Mouse (Mus musculus) thymus, adult 2 months (tissue): ENCODE measurements around the gene Def8. TPM values are rescaled to one million over a fixed set of nuclear protein-coding genes. Genes with fewer than 3 reads are reported as not detected.
A peak's percentile ranks its signal among the peaks of the same experiment; 100 is the strongest.

Experiments
- DNase-seq: peaks from one replicate; pipeline ENCODE4 v3.0.0; 2021
- H3K27ac ChIP-seq: fragments of 200-500 bp; 2 replicates; pipeline ENCODE4 v1.5.1; 2012; ENCODE audit warnings: low read length, control low read depth; ENCODE audit not compliant: control insufficient read depth, insufficient read depth
- H3K27me3 ChIP-seq: fragments of 200-500 bp; 2 replicates; pipeline ENCODE4 v1.6.1; 2012; ENCODE audit warnings: mild to moderate bottlenecking, low read length, moderate library complexity, mixed read lengths; ENCODE audit not compliant: control insufficient read depth, insufficient read depth
- H3K36me3 ChIP-seq: fragments of 200-500 bp; 2 replicates; pipeline ENCODE4 v1.6.1; 2012; ENCODE audit warnings: mild to moderate bottlenecking, low read length, moderate library complexity; ENCODE audit not compliant: control insufficient read depth, insufficient read depth
- H3K4me1 ChIP-seq: fragments of 200-500 bp; replicated peaks from 2 replicates; pipeline ENCODE4 v1.6.1; 2012; ENCODE audit warnings: low read length; ENCODE audit not compliant: control insufficient read depth, insufficient read depth
- H3K4me3 ChIP-seq: fragments of 200-500 bp; 2 replicates; pipeline ENCODE4 v1.5.1; 2012; ENCODE audit warnings: mild to moderate bottlenecking, low read length, control low read depth, moderate library complexity; ENCODE audit not compliant: control insufficient read depth, insufficient read depth
- CTCF ChIP-seq: fragments of 200-500 bp; IDR thresholded peaks from 2 replicates; pipeline ENCODE4 v1.5.1; 2012; ENCODE audit warnings: mild to moderate bottlenecking, control low read depth, low read length, moderate library complexity, borderline replicate concordance; ENCODE audit not compliant: control insufficient read depth, poor library complexity, insufficient read depth; ENCODE audit errors: extremely low read depth
- POLR2A ChIP-seq: fragments of 200-500 bp; IDR thresholded peaks from 2 replicates; pipeline ENCODE4 v1.6.1; 2012; ENCODE audit warnings: mild to moderate bottlenecking, low read length, control low read depth, moderate library complexity; ENCODE audit not compliant: control insufficient read depth, poor library complexity, insufficient read depth; ENCODE audit errors: extremely low read depth
- WGBS: fragments of 180-500 bp; shearing (Covaris S2); methylation state at CpG from one replicate; pipeline ENCODE4 v1.1.7; 2018; 5-methylcytosine and 5-hydroxymethylcytosine counted together
- polyA plus RNA-seq: library from polyadenylated mRNA; depleted of rRNA; stranded (reverse); fragments of >200 nt; gene quantifications from 2 replicates; pipeline ENCODE4 v1.2.3, GENCODE M21; 2012

Gene Def8
- polyA plus RNA-seq, 1 experiment, result 32.6 TPM

GRCm38 (mm10) chr8:123476911-123477736 is 53.8 kb downstream of the Def8 start:
- Histone ChIP-seq H3K4me3 (peak overlapping the region; percentile 66), H3K4me1 (peaks cover 24% of the 10 kb centered on the region), H3K27ac (no peak overlapping the region), H3K36me3 (0 out of 2 replicates have a peak, but pooled peaks cover 4% of the 10 kb centered on the region), H3K27me3 (no peaks in the 10 kb centered on the region)
- WGBS, result 14% methylated on average over 34 of the region's 34 CpGs
- TF ChIP-seq CTCF (no peak), POLR2A (no peak)
- DNase-seq, result peak; percentile 11

DNA sequence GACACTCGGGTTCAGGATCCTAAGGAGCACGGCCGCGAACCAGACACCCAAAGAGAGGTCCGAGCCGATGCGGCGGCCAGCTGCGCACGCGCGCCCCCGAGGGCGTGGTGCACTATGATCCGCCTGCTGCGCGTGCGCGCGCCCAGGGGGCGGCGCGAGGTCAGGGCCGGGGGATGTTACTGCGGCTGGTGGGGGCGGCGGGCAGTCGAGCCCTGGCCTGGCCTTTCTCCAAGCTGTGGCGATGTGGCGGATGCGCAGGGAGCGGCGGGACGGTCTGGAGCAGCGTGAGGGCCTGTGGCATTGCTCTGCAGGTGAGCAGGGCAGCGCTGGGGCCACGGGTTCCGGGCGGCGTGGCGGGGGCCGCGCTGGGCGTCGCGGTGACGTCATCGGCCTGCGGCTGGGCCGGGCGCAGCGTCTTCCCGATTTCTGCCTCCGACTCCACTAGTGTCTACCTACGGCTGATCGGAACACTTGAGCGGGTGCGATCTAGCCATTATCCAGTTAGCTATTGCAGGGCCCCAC is 54.5 kb downstream of the Def8 start, which contains the start of gene Afg3l1:
Afg3l1 (plus strand) TSS at position 167 of the 522 bp plus-strand sequence.
- peak; percentile 92 for DNase-seq
- no peak within 1 kb of the TSS for H3K27ac ChIP-seq
- H3K27me3 ChIP-seq, result no peaks in the 10 kb centered on the region
- WGBS, result under 1% methylated on average over 58 of the region's 58 CpGs
- peak within 1 kb of the TSS; percentile 66 for H3K4me3 ChIP-seq
- TF ChIP-seq CTCF, result peak; percentile 72; the same call in 1 of the 2 replicates
- TF ChIP-seq POLR2A, result peak; percentile 70
- 0 out of 2 replicates have a peak, but pooled peaks cover 6% of the 10 kb centered on the region for H3K36me3 ChIP-seq
- H3K4me1 ChIP-seq, result peaks cover 24% of the 10 kb centered on the region

DNA sequence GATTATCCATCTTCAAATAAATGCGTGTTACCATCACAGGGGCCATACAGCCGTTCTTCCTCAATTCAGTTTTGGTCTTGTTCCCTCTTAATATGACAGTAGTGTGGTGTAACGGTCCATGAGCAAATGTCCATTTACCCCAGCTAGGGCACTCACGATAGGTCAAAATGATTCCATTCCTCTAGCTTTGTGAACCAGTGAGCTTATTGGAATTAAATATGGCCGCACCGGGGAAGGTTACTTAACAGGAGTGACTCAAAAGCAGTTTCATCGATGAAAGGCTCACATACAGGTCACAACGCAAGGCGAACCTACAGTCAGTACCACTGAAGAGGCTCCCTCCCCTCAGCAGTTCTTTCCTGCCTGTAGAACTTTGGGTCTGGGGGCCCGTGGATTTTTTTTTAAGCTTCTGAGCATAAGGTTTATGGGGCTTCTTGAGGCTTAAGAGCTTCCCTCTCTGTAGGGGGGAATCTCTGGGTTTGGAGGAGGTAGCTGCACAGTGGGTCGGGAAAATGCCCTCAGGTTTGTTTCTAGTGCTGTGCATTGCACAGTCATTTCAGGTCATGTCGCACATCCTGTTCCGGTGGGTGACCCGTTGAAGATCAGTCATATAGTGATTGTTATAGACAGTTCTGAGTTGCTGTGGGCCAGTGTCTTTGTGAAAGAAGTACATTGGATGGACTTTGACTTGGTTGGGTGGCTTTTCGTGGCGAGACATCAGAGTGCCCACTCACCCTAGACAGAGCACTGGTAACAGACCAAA is 55.3 kb downstream of the Def8 start:
- Histone ChIP-seq H3K36me3 (0 out of 2 replicates have a peak, but pooled peaks cover 9% of the 10 kb centered on the region), H3K4me1 (peaks cover 24% of the 10 kb centered on the region), H3K27ac (no peak overlapping the region), H3K27me3 (no peaks in the 10 kb centered on the region), H3K4me3 (peak overlapping the region; percentile 30)
- 27% methylated on average over 16 of the region's 16 CpGs for WGBS
- DNase-seq, result no peak
- TF ChIP-seq CTCF (no peak), POLR2A (no peak)

DNA sequence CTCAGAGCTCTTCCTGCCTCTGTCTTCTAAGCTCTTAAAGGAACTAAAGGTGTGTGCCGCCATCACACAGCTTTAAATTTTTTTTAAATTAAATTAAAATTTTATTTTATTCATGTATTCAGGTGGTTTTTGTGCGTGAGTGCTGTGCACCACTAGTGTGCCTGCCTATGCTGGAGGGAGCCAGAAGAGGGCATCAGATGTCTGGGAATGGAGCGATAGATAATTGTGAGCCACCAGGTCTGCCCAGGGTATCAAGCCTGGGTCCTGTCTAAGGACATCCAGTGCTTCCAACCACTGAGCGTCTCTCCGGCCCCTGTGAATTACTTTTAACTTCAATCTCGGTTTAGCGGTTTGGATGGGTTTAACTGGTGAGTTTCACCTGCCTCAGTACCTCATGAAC is 59.3 kb downstream of the Def8 start:
- TF ChIP-seq POLR2A (no peak), CTCF (no peak)
- WGBS, result 96% methylated on average over 7 of the region's 7 CpGs
- peaks cover 25% of the 10 kb centered on the region for H3K36me3 ChIP-seq
- no peak overlapping the region for H3K4me3 ChIP-seq
- H3K4me1 ChIP-seq, result peaks cover 8% of the 10 kb centered on the region
- no peaks in the 10 kb centered on the region for H3K27me3 ChIP-seq
- DNase-seq, result peak; percentile 8
- H3K27ac ChIP-seq, result no peak overlapping the region

- no peak overlapping the region for H3K27ac ChIP-seq
These were observed 68.2 kb downstream of the Def8 start for GRCm38 (mm10) chr8:123491280-123492075.

GRCm38 (mm10) chr8:123492898-123493297 is 69.6 kb downstream of the Def8 start:
- no peak overlapping the region for H3K4me3 ChIP-seq
- no peaks in the 10 kb centered on the region for H3K4me1 ChIP-seq
- WGBS, result 97% methylated on average over 9 of the region's 9 CpGs
- no peak overlapping the region for H3K27ac ChIP-seq
- no peaks in the 10 kb centered on the region for H3K27me3 ChIP-seq
- peaks cover 79% of the 10 kb centered on the region for H3K36me3 ChIP-seq
- DNase-seq, result no peak
- no peak for TF ChIP-seq POLR2A
- TF ChIP-seq CTCF, result no peak

More at GRCm38 (mm10) chr8:123491280-123492075, 68.2 kb downstream of the Def8 start:
- TF ChIP-seq CTCF (no peak), POLR2A (no peak)
- peaks cover 87% of the 10 kb centered on the region for H3K36me3 ChIP-seq
- H3K4me1 ChIP-seq, result no peaks in the 10 kb centered on the region
- DNase-seq, result no peak
- no peak overlapping the region for H3K4me3 ChIP-seq
- 89% methylated on average over 15 of the region's 15 CpGs for WGBS
- H3K27me3 ChIP-seq, result no peaks in the 10 kb centered on the region
